Mouse (Mus musculus) forebrain, embryonic 16.5 days (tissue): ENCODE measurements around the gene Higd1c. TPM values are rescaled to one million over a fixed set of nuclear protein-coding genes. Genes with fewer than 3 reads are reported as not detected.
"Not testable (repeated sequence)": the region's sequence is repeated elsewhere in the genome, so short reads cannot be mapped to it uniquely, and the experiment has no call there.

Experiments used
- ATAC-seq: fragments of 200-750 bp; cut with Nextera tagmentation; 2 replicates; pipeline ENCODE4 v1.8.0; 2017; ENCODE audit warnings: mild to moderate bottlenecking, moderate library complexity
- H3K27ac ChIP-seq: fragments of 300-500 bp; sonication (generic); 2 replicates; pipeline ENCODE4 v1.5.1; 2014; ENCODE audit warnings: low read length, control low read depth
- H3K27me3 ChIP-seq: fragments of 300-500 bp; sonication (generic); replicated peaks from 2 replicates; pipeline ENCODE4 v1.6.1; 2014; ENCODE audit warnings: low read length; ENCODE audit not compliant: control insufficient read depth, insufficient read depth
- H3K36me3 ChIP-seq: fragments of 300-500 bp; sonication (generic); 2 replicates; pipeline ENCODE4 v1.6.1; 2014; ENCODE audit not compliant: control insufficient read depth, insufficient read depth
- H3K4me1 ChIP-seq: fragments of 300-500 bp; sonication (generic); replicated peaks from 2 replicates; pipeline ENCODE4 v1.6.1; 2014; ENCODE audit warnings: low read length; ENCODE audit not compliant: control insufficient read depth, insufficient read depth
- H3K4me2 ChIP-seq: fragments of 300-500 bp; sonication (generic); 2 replicates; pipeline ENCODE4 v1.6.1; 2014; ENCODE audit warnings: mild to moderate bottlenecking, low read length, control low read depth
- H3K4me3 ChIP-seq: fragments of 300-500 bp; sonication (generic); replicated peaks from 2 replicates; pipeline ENCODE4 v1.5.1; 2014; ENCODE audit warnings: mild to moderate bottlenecking, low read length, control low read depth
- H3K9ac ChIP-seq: fragments of 300-500 bp; sonication (generic); replicated peaks from 2 replicates; pipeline ENCODE4 v1.6.1; 2014; ENCODE audit warnings: low read depth, low read length, control low read depth
- H3K9me3 ChIP-seq: fragments of 300-500 bp; sonication (generic); 2 replicates; pipeline ENCODE4 v1.6.1; 2016; ENCODE audit warnings: low read length; ENCODE audit not compliant: control insufficient read depth
- WGBS: fragments of 180-500 bp; shearing (Covaris S2); extraction: QIAGEN DNeasy Blood & Tissue Kit; methylation state at CpG from one replicate; pipeline ENCODE4 v1.1.7; 2014; 5-methylcytosine and 5-hydroxymethylcytosine counted together
- polyA plus RNA-seq: library from polyadenylated mRNA; unstranded; fragments of >200 nt; fragmentation: Nextera tagmentation; extraction: Ambion mirVana; gene quantifications from 2 replicates; pipeline ENCODE4 v1.2.1, GENCODE M21; 2015

Gene Higd1c
- polyA plus RNA-seq, 1 experiment from 2014 or later: not detected

DNA sequence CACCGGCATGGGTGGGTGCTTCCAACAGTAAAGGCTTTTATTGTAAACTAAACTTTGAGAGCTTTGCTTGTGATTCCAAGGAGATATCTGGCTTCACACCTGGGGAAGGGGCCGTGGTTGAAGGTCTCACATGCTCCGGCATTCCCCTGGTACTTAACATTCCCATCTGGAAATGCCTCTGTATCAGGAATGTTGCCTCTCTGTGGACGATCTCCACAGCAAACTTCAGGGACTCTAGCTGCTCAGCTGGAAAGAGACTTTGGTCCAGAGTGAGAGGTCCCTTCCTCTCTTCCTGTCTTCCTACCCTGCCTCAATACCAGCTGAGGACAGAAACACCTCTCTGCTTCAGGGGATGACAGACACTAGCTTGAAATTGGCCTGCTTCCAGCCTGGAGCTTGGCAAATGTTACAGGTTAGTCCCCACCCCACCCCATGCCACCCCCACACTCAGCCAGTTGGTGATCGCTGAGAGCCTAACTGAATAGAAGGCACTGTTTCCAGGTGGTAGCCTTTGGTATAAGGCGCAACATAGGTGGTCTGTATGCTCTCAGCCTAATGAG is 12.8 kb upstream of the Higd1c start:
- 82% methylated on average over 6 of the region's 6 CpGs for WGBS

DNA sequence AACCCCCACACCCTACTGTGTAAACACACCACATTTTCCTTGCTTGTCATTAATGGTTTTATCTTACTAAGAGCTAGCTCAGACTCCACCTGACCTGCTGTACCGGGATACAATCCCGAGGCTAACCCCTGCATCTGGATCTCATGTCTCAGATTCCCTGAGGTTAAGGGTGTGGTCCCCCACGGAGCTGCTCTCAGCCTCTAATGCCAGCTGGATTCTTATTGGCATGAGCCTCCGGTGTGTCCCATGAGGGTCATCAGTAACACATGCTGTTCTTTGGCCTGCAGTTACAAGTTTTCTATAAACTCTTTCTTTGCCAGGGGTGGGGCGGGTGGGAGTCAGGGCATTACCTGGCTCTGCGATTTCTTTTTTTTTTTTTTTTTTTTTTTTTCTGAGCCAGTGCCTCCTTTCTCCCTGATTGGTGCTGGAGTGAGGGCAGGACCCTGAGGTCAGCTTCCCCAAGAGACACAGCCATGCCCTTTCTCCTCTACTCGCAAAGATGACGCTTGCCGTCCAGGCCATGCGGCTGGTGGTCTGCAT is 11.6 kb upstream of the Higd1c start, which contains the start of the genes Methig1 and Mettl7a2:
Gene Methig1, plus strand, starts transcription at position 439 of the 540 bp plus-strand sequence.
Gene Mettl7a2, plus strand, starts transcription at position 490 of the 540 bp plus-strand sequence.
- WGBS: 93% methylated on average over 9 of the region's 10 CpGs
- ATAC-seq: no peak
- H3K27ac ChIP-seq: no peak within 1 kb of the TSS

More for the DNA sequence above, 12.8 kb upstream of the Higd1c start:
- Histone ChIP-seq H3K27me3 (no peaks in the 10 kb centered on the region), H3K36me3 (no peaks in the 10 kb centered on the region), H3K4me1 (no peaks in the 10 kb centered on the region), H3K4me2 (no peak overlapping the region), H3K27ac (no peak overlapping the region), H3K4me3 (no peak overlapping the region), H3K9me3 (no peaks in the 10 kb centered on the region), H3K9ac (no peak overlapping the region)
- ATAC-seq: no peak

DNA sequence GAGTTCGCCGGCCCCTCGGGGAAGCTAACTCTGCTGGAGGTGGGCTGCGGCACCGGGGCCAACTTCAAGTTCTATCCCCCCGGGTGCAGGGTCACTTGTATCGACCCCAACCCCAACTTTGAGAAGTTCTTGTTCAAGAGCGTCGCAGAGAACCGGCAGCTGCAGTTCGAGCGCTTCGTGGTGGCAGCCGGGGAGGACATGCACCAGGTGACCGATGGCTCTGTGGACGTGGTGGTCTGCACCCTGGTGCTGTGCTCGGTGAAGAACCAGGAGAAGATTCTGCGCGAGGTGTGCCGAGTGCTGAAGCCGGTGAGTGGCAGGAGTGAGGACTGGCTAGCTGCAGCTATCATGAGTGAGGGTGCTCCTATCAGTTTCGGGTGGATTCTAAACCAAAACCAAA is 10.9 kb upstream of the Higd1c start:
- WGBS: 93% methylated on average over 11 of the region's 22 CpGs
- not testable (repeated sequence) for ATAC-seq

More for the DNA sequence above, 11.6 kb upstream of the Higd1c start, which contains the start of the genes Methig1 and Mettl7a2:
- no peaks in the 10 kb centered on the region for H3K9me3 ChIP-seq
- H3K27me3 ChIP-seq: no peaks in the 10 kb centered on the region
- H3K36me3 ChIP-seq: no peaks in the 10 kb centered on the region
- no peak within 1 kb of the TSS for H3K4me2 ChIP-seq
- H3K4me1 ChIP-seq: no peaks in the 10 kb centered on the region
- no peak within 1 kb of the TSS for H3K9ac ChIP-seq
- H3K4me3 ChIP-seq: no peak within 1 kb of the TSS

DNA sequence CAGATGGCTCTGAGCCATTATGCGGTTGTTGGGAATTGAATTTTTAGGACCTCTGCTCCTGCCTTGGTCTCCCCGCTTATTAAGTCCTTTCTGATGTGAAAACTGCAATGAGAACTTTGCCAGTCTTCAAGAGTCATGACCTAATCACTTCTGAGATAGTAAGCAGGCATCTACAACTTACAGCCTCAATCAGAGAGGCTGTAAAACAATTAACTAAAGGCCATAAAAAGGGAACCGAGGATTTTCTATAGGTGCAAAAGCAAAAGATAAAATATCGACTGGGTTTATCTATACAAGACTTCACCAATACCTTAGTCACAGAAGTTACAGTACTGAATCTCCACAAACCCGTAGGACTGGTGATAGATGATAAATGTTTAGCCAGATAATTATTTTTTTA is 8.5 kb upstream of the Higd1c start:
- no peaks in the 10 kb centered on the region for H3K9me3 ChIP-seq
- no peak overlapping the region for H3K27ac ChIP-seq
- no peak overlapping the region for H3K4me3 ChIP-seq
- ATAC-seq: no peak
- 89% methylated on average over 5 of the region's 5 CpGs for WGBS
- H3K4me1 ChIP-seq: no peaks in the 10 kb centered on the region
- H3K36me3 ChIP-seq: no peaks in the 10 kb centered on the region
- no peak overlapping the region for H3K4me2 ChIP-seq
- no peaks in the 10 kb centered on the region for H3K27me3 ChIP-seq
- H3K9ac ChIP-seq: no peak overlapping the region

More for the DNA sequence above, 10.9 kb upstream of the Higd1c start:
- not testable (repeated sequence) for H3K27me3 ChIP-seq, H3K9me3 ChIP-seq, H3K4me2 ChIP-seq, H3K27ac ChIP-seq, H3K4me1 ChIP-seq, H3K9ac ChIP-seq, H3K4me3 ChIP-seq, H3K36me3 ChIP-seq

DNA sequence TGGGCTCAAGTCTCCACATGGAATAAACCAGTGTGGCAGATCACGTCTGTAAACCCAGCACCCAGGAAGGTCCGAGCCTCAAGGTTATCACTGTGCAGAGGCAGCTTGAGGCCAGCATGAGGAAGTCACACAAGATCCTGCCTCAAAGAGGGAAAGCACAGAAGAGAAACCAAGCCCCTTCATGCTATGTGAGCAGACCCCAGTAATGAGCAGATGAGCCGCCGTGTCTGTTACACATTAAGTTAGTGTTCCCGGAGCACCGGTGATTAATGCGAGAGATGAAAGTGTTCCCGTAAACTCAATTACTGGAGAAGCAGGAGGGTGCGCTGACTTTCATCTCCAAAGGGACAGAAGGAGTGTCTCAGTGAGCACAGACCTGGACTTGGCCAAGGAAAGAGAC is 1.6 kb downstream of the Higd1c start:
- H3K36me3 ChIP-seq, H3K4me1 ChIP-seq, ATAC-seq, H3K4me3 ChIP-seq, H3K4me2 ChIP-seq, H3K27ac ChIP-seq, H3K9me3 ChIP-seq, H3K9ac ChIP-seq, H3K27me3 ChIP-seq: not testable (repeated sequence)
- 57% methylated on average over 7 of the region's 9 CpGs for WGBS

DNA sequence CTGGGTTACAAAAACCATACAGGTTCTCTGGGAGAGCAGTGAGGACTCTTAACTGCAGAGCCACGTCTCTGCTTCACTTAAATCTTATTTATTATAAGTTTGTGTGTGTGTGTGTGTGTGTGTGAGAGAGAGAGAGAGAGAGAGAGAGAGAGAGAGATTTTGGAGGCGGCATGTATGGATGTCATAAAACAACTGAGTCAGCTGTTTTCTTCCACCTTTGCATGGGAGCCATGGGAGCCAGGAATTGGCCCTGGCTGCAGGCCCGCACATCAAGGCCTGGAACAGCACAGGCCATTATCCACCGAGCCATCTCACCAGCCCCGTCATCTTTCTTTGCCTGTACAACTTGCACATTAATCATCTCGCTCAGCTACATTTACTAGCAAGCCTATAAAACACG is 2.8 kb downstream of the Higd1c start:
- H3K27ac ChIP-seq: no peak overlapping the region
- H3K9ac ChIP-seq: no peak overlapping the region
- H3K27me3 ChIP-seq: no peaks in the 10 kb centered on the region
- H3K4me2 ChIP-seq: no peak overlapping the region
- WGBS: 88% methylated on average over 7 of the region's 7 CpGs
- no peaks in the 10 kb centered on the region for H3K36me3 ChIP-seq
- ATAC-seq: no peak
- H3K9me3 ChIP-seq: no peaks in the 10 kb centered on the region
- H3K4me1 ChIP-seq: no peaks in the 10 kb centered on the region
- H3K4me3 ChIP-seq: no peak overlapping the region

DNA sequence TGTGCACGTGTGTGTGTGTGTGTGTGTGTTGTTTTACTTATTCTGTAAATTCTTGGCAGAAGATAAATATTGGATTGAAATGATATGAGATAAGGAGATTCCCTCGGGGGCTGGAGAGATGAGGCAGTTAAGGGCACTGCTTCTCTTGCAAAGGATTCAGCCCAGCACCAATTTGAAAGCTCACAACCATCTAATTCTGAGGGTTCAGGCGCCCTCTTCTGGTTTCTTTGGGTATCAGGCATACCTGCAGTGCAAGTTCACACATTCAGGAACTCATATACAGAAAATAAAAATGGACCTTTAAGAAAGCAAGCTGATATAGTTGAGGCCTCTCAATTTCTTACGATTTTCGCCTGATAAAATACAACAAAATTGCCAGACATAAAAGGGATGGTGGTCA is 10.7 kb downstream of the Higd1c start:
- no peak overlapping the region for H3K9ac ChIP-seq

DNA sequence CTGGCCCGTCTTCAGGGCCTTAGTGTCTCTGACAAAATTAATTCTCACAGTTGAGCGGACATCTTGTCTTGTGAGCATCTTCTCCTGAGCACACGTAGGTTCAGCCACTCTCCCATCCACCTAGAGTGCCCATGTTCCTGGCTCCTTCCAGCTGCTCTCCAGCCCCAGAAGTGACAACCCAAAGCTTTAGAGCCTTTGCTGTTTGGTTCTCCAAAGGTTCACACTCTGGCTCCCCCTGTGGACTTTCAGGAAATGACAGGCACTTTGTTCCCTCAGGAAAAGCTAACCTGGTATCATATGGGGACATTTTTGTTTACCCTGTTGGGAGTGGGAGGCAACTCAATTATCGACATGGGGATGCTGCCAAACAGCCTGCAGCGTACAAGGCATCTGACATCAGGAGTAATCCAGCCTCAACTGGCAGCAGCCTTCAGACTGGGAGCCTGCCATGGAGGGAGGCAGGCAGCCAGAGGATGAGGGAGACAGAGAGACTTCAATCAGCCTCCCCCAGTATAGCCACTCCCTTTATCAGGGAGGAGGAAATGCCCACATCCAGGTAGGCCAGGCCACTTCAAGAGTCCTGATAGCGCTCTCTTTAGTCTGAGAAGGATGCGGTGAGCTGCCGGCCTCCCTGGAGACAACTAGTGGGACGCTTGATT is 13.6 kb downstream of the Higd1c start:
- H3K4me3 ChIP-seq, H3K27ac ChIP-seq, H3K27me3 ChIP-seq, H3K9me3 ChIP-seq, H3K36me3 ChIP-seq, H3K4me2 ChIP-seq, H3K9ac ChIP-seq, H3K4me1 ChIP-seq: not testable (repeated sequence)
- WGBS: 17% methylated on average over 3 of the region's 9 CpGs
- peak; percentile 62; the same call in 1 of the 2 replicates for ATAC-seq

More for the DNA sequence above, 10.7 kb downstream of the Higd1c start:
- H3K4me2 ChIP-seq: no peak overlapping the region
- no peaks in the 10 kb centered on the region for H3K9me3 ChIP-seq
- ATAC-seq: no peak
- no peaks in the 10 kb centered on the region for H3K4me1 ChIP-seq
- WGBS: 38% methylated on average over 5 of the region's 5 CpGs
- no peak overlapping the region for H3K4me3 ChIP-seq
- no peaks in the 10 kb centered on the region for H3K36me3 ChIP-seq
- no peak overlapping the region for H3K27ac ChIP-seq
- no peaks in the 10 kb centered on the region for H3K27me3 ChIP-seq

DNA sequence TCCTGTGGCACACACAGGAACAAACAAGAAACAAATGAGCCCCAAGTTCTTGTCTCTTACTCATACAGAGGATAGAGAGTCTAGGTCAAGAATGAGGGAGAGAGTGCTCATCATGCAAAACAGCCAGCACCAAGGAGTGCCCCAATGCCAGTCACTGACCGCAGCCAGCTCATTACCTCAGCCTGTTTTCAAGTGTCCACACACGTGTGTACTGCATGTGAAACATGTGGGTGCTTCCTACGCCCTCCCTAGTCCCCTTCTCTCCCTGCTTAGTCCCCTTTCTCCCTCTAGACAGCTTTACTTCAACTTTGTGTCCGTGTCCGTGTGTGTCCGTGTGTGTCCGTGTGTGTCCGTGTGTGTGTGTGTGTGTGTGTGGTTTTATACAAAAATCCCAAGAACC is 15.3 kb downstream of the Higd1c start:
- Histone ChIP-seq H3K36me3 (no peaks in the 10 kb centered on the region), H3K4me2 (no peak overlapping the region), H3K4me1 (no peaks in the 10 kb centered on the region), H3K4me3 (no peak overlapping the region), H3K9me3 (no peaks in the 10 kb centered on the region), H3K27ac (no peak overlapping the region), H3K9ac (no peak overlapping the region), H3K27me3 (no peaks in the 10 kb centered on the region)
- WGBS: 91% methylated on average over 8 of the region's 8 CpGs
- no peak for ATAC-seq
